Mouse (Mus musculus) heart, adult 2 months (tissue): ENCODE data around the gene Dock1. TPM values are rescaled to one million over a fixed set of nuclear protein-coding genes. Genes with fewer than 3 reads are reported as not detected.

Source experiments
- DNase-seq, 2 experiments: peaks; one replicate each; pipeline ENCODE4 v3.0.0; 2021
- H3K27ac ChIP-seq: fragments of 200-600 bp; 2 replicates; pipeline ENCODE4 v1.8.1; 2022
- H3K27me3 ChIP-seq: fragments of 200-500 bp; 2 replicates; pipeline ENCODE4 v1.6.1; 2012; ENCODE audit warnings: mild to moderate bottlenecking, low read length, inconsistent platforms, mixed read lengths; ENCODE audit not compliant: control insufficient read depth, insufficient read depth
- H3K36me3 ChIP-seq: fragments of 200-500 bp; 2 replicates; pipeline ENCODE4 v1.6.1; 2012; ENCODE audit warnings: low read length, inconsistent platforms; ENCODE audit not compliant: control insufficient read depth, insufficient read depth
- H3K4me1 ChIP-seq: fragments of 200-500 bp; 2 replicates; pipeline ENCODE4 v1.6.1; 2011; ENCODE audit warnings: low read length; ENCODE audit not compliant: control insufficient read depth, insufficient read depth
- H3K4me3 ChIP-seq: fragments of 200-600 bp; 2 replicates; pipeline ENCODE4 v1.8.1; 2022
- H3K79me2 ChIP-seq: fragments of 200-500 bp; replicated peaks from 2 replicates; pipeline ENCODE4 v1.6.1; 2012; ENCODE audit warnings: mild to moderate bottlenecking, inconsistent platforms, low read length, moderate library complexity, mixed read lengths; ENCODE audit not compliant: control insufficient read depth, insufficient read depth
- H3K9ac ChIP-seq: fragments of 200-500 bp; 2 replicates; pipeline ENCODE4 v1.6.1; 2012; ENCODE audit warnings: low read depth, mild to moderate bottlenecking, control low read depth, inconsistent platforms, low read length, mixed read lengths
- CTCF ChIP-seq: fragments of 200-600 bp; IDR thresholded peaks from 2 replicates; pipeline ENCODE4 v1.8.1; 2022; ENCODE audit warnings: antibody characterized with exemption, mild to moderate bottlenecking, moderate library complexity
- EP300 ChIP-seq: fragments of 200-500 bp; IDR thresholded peaks from 2 replicates; pipeline ENCODE4 v1.6.1; 2011; ENCODE audit warnings: low read depth, low read length, control low read depth; ENCODE audit not compliant: insufficient read depth
- POLR2A ChIP-seq: fragments of 200-500 bp; IDR thresholded peaks from 2 replicates; pipeline ENCODE4 v1.6.1; 2011; ENCODE audit warnings: mild to moderate bottlenecking, low read depth, low read length, control low read depth; ENCODE audit not compliant: insufficient read depth
- WGBS: fragments of 180-500 bp; shearing (Covaris S2); methylation state at CpG from one replicate; pipeline ENCODE4 v1.1.7; 2018; 5-methylcytosine and 5-hydroxymethylcytosine counted together
- intact Hi-C: fragments of 180-260 bp; cut with DNase I; formaldehyde crosslinking; loops from one replicate; pipeline ENCODE4 v1.15.1; 2025
- polyA plus RNA-seq: library from polyadenylated mRNA; depleted of rRNA; stranded (reverse); fragments of >200 nt; gene quantifications from 2 replicates; pipeline ENCODE4 v1.2.3, GENCODE M21; 2012
- total RNA-seq, 2 experiments: library from RNA; stranded (reverse); gene quantifications; 2 replicates each; pipeline ENCODE4 v1.2.3; 2021

Gene Dock1
- total and polyA plus RNA-seq, 3 experiments: 8.3 to 25.6 (median 25.4) TPM

DNA sequence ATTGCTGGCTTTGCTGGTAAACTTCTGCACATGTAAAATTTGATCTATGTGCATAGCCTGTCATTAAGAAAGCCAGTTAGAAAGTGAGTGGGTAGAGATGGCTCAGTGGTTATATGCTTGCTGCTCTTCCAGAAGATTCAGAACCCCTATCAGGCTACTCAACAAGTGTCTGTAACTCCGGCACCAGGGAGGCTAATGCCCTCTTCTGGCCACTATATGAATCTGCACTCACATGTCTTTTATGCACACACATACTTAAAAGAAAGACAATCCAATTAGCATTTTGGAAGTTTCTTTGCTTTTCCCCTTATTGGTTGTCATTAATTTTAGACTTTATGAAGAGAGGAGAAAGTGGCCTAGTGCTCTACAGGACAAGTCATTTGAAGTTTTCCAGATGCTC is 41.1 kb downstream of the Dock1 start:
- H3K36me3 ChIP-seq: no peaks in the 10 kb centered on the region
- DNase-seq: no peak
- H3K9ac ChIP-seq: no peak overlapping the region
- H3K79me2 ChIP-seq: peaks cover 8% of the 10 kb centered on the region
- TF ChIP-seq EP300 (no peak), POLR2A (no peak), CTCF (peak; percentile 57)
- 93% methylated on average over 1 of the region's 1 CpGs for WGBS
- H3K27me3 ChIP-seq: no peaks in the 10 kb centered on the region
- H3K4me3 ChIP-seq: no peak overlapping the region
- intact Hi-C loops: no loop called here
- H3K4me1 ChIP-seq: no peaks in the 10 kb centered on the region
- no peak overlapping the region for H3K27ac ChIP-seq

DNA sequence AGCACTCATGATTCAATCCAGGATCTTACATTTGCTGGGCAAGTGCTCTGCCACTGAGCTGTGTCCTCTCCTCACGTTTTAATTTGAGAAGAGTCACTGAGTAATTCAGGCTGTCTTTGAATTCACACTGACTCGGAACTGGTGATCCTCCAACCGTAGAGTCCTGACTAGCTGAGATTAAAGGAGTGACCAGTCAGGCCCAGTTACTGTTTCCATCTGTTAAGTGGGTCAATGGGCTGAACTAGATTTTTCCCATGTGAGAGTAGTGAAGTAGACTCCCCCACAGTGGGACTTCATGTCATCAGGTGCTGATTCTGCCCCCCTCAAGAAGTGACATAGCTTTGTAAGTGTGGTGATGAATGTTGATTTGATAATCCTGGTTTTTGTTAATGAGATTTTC is 49.0 kb downstream of the Dock1 start:
- Histone ChIP-seq H3K27ac (no peak overlapping the region), H3K27me3 (no peaks in the 10 kb centered on the region), H3K4me3 (no peak overlapping the region), H3K79me2 (no peaks in the 10 kb centered on the region), H3K4me1 (peaks cover 2% of the 10 kb centered on the region), H3K36me3 (no peaks in the 10 kb centered on the region), H3K9ac (no peak overlapping the region)
- intact Hi-C loops: no loop called here
- whole genome bisulfite sequencing: 83% methylated on average over 3 of the region's 3 CpGs
- DNase-seq: no peak
- no peak for TF ChIP-seq CTCF
- TF ChIP-seq POLR2A: no peak
- no peak for TF ChIP-seq EP300

DNA sequence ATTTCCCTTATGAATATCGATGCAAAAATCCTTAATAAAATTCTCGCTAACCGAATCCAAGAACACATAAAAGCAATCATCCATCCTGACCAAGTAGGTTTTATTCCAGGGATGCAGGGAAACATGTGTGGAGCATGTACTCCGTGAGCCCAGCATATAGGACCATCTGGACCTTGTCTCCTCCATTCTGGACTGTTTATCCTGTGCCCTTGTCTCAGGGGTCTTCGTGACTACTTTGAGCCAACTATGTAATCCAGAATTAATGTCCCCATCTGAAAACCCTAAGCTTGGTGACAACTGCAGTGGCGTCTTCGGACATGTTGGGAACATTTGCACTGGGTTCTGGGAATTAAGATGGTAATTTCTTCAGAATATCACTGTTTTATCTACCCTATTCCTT is 51.9 kb downstream of the Dock1 start:
- TF ChIP-seq CTCF: no peak
- no peak for TF ChIP-seq EP300
- H3K9ac ChIP-seq: no peak overlapping the region
- H3K27ac ChIP-seq: no peak overlapping the region
- intact Hi-C loops: no loop called here
- peaks cover 5% of the 10 kb centered on the region for H3K4me1 ChIP-seq
- peaks cover 2% of the 10 kb centered on the region for H3K36me3 ChIP-seq
- H3K4me3 ChIP-seq: no peak overlapping the region
- 95% methylated on average over 7 of the region's 7 CpGs for WGBS
- no peaks in the 10 kb centered on the region for H3K79me2 ChIP-seq
- no peaks in the 10 kb centered on the region for H3K27me3 ChIP-seq
- DNase-seq: no peak

DNA sequence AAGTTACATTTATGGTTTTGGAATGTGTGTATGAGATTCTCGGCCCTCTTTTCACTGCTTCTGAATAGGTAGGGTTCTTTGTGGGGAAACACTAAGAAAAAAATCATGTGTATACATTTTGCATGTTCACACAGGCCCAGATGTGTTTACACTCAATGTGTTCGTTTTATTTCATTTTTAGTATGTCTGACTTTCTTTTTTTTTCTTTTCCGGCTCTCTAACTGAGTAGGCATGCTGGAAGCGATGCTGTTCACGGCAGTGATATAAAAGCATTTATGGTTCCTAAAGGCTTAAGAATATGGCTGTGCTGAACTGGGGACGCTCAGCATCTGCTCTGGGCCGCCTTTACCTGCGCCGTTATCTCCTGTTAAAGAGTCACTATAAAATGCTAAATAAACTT is 52.5 kb downstream of the Dock1 start:
- intact Hi-C loops: no loop called here

DNA sequence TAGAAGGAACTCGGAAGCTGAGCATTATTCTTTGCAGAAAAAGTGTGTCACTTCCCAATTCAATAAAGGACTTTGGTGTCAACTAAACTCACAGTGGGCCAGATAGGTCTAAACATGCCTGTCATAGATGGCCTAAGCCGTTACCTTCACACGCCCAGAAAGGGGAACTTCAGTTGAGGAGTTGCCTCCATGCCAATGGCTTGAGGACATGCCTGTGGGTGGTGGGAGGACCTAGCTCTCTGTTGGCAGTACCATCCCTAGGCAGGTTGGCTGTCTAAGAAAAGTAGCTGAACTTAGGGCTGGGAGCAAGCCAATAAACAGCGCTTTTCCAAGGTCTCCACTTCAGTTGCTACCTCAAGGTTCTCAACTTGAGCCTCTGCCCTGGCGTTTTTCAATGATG is 53.1 kb downstream of the Dock1 start:
- peaks cover 5% of the 10 kb centered on the region for H3K4me1 ChIP-seq
- 87% methylated on average over 5 of the region's 5 CpGs for WGBS
- peaks cover 2% of the 10 kb centered on the region for H3K36me3 ChIP-seq
- no peaks in the 10 kb centered on the region for H3K27me3 ChIP-seq
- no peak for DNase-seq
- no peak overlapping the region for H3K27ac ChIP-seq
- intact Hi-C loops: no loop called here
- H3K79me2 ChIP-seq: no peaks in the 10 kb centered on the region; the same call in 1 of the 2 replicates
- TF ChIP-seq CTCF: no peak
- no peak for TF ChIP-seq EP300
- no peak for TF ChIP-seq POLR2A
- no peak overlapping the region for H3K4me3 ChIP-seq
- H3K9ac ChIP-seq: no peak overlapping the region

More for the DNA sequence above, 52.5 kb downstream of the Dock1 start:
- H3K4me3 ChIP-seq: no peak overlapping the region
- WGBS: 90% methylated on average over 9 of the region's 9 CpGs
- peaks cover 2% of the 10 kb centered on the region for H3K36me3 ChIP-seq
- DNase-seq: no peak
- H3K27me3 ChIP-seq: no peaks in the 10 kb centered on the region
- no peaks in the 10 kb centered on the region for H3K79me2 ChIP-seq
- no peak for TF ChIP-seq CTCF
- no peak for TF ChIP-seq EP300
- no peak for TF ChIP-seq POLR2A
- H3K9ac ChIP-seq: no peak overlapping the region
- H3K27ac ChIP-seq: no peak overlapping the region
- H3K4me1 ChIP-seq: peaks cover 5% of the 10 kb centered on the region

DNA sequence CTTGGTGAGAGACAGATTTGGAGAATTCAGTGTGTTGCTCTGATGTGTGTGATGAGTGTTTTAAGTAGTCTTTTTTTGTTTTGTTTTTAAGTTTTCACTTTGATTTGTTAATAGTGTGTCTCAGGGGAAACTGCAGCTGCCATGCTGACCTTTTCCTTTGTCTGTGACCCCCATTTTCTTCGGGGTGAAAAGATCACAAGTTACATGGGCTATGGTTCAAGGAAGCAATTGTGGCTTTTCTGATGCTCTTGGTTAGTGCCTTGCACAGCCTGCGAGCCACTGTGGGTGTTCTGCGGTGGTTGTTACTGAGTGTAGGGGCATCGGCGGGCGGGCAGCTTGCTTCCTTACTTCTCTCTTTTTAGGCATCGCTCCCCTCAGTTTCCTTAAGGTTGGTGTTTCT is 54.4 kb downstream of the Dock1 start:
- WGBS: 65% methylated on average over 7 of the region's 7 CpGs
- Histone ChIP-seq H3K27me3 (no peaks in the 10 kb centered on the region), H3K4me1 (peaks cover 5% of the 10 kb centered on the region), H3K4me3 (no peak overlapping the region), H3K79me2 (no peaks in the 10 kb centered on the region; the same call in 1 of the 2 replicates), H3K36me3 (peaks cover 2% of the 10 kb centered on the region), H3K9ac (no peak overlapping the region), H3K27ac (no peak overlapping the region)
- intact Hi-C loops: no loop called here
- no peak for DNase-seq
- TF ChIP-seq EP300: no peak
- no peak for TF ChIP-seq POLR2A
